Mouse (Mus musculus) adrenal gland, adult 10 weeks (tissue): Measurements from ENCODE around the gene Disc1. TPM values are rescaled to one million over a fixed set of nuclear protein-coding genes. Genes with fewer than 3 reads are reported as not detected.

Source experiments
- polyA plus RNA-seq: library from polyadenylated mRNA; stranded (reverse); fragments of 350-450 nt; fragmentation: Illumina TruSeq; extraction: RNeasy Lipid Tissue Mini Kit (QIAGEN cat#74804); gene quantifications from one replicate; pipeline ENCODE4 v1.2.3, GENCODE M21; 2014; ENCODE audit warnings: low read depth, low replicate concordance

Disc1 gene
- polyA plus RNA-seq: not detected

GRCm38 (mm10) chr8:125053505-125054435, at the start of gene Disc1:
Gene Disc1 (plus strand): TSS chr8:125054195.

GRCm38 (mm10) chr8:125012695-125013627, 41.0 kb upstream of the Disc1 start, which contains the start of gene Tsnax:
Gene Tsnax (plus strand): TSS chr8:125012997.

Other genes with a start within 250 kb of the Disc1 start
- 87.4 TPM for gene Gnpat, start 191.2 kb upstream of the Disc1 start, polyA plus RNA-seq
- 45.0 TPM for gene 2810004N23Rik, start 191.1 kb upstream of the Disc1 start, polyA plus RNA-seq
- gene Exoc8, start 156.5 kb upstream of the Disc1 start, polyA plus RNA-seq: 15.7 TPM
- 19.3 TPM for gene Sprtn, start 156.3 kb upstream of the Disc1 start, polyA plus RNA-seq
- gene Egln1, start 104.9 kb upstream of the Disc1 start, polyA plus RNA-seq: 47.9 TPM
- gene Tsnax, start 41.2 kb upstream of the Disc1 start, polyA plus RNA-seq: 71.2 TPM